Mouse (Mus musculus): Measurements from ENCODE around the gene 9530077C05Rik. TPM values are rescaled to one million over a fixed set of nuclear protein-coding genes. Genes with fewer than 3 reads are reported as not detected.

The 9530077C05Rik gene
- polyA plus RNA-seq, 3 experiments from 2014 or later: 1.4 to 2.3 (median 1.6) TPM

DNA sequence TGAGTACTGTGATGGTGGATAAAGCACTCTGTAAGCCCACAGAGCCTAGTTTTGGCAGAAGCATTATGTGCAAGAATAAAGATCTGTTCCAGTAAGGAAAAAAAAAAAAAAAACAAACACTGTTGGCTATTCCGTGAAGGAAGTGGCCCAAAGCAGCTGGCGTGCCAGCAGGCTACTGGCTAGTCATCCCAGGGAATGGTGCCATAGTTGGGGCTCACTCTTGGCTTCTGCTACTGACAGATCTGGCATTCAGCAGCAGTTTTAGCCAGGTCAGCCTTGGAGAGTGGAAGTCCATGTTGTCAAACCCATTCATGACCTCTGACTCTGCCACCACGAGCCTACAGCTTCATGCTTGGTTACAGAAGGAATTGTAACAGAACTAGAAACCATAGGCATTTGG lies 50.6 kb downstream of the 9530077C05Rik start:
- no peak for ATAC-seq

- no peak for ATAC-seq
Observed at GRCm38 (mm10) chr9:22466212-22466611, 54.9 kb downstream of the 9530077C05Rik start.

- ATAC-seq: peak; percentile 60
Observed at GRCm38 (mm10) chr9:22467371-22468169, 56.3 kb downstream of the 9530077C05Rik start.

DNA sequence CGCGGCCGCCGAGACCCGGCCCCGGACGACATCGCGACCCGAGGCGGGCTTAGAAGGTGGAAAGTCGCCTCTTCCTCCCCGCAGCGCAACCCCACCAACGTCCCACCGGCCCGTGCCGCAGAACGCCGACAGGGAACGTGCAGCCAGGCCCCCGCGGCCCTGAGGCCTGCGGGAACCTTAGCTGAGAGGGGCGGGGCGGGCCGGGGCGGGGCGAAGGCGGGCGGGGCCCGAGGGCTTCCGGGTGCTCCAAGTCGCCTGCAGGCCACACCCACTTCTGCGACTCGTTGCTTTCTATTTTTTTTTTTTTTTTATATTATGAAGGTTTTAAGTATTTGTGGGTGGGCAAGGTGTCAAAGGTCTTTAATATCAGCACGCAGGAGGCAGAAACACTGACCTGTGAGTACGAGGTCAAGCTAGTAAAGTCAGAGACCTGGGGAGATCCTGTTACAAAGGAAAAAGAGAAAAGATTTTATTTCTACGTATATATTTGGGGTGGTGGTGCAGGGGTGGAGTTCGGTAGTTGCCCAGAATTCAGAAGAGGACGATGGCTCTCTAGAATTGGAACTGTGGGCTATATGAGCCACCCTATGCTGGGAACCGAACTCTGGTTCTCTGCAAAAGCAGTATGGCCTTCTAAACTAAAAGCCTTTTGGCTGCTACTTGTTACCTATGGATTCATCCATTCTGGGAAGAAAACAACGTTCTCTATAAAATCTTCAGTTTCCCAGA lies 57.0 kb downstream of the 9530077C05Rik start:
- peak; percentile 82 for ATAC-seq

DNA sequence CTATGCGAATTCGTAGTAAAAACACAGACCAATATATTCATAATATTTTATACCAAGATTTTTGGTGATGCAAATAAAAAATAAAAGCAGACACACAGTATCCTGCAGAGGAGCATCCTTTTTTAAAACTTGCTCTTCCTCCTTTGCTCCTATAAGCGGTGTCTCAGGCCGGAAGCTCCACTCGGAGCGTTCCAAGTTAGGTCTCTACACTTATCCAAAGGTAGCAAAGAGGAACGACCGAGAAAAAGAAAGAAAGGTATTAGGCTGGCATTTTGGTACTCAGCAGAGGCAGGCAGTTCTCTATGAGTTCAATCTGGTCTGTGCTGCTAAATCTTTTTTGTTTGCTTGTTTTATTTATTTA lies 57.6 kb downstream of the 9530077C05Rik start:
- no peak for ATAC-seq

DNA sequence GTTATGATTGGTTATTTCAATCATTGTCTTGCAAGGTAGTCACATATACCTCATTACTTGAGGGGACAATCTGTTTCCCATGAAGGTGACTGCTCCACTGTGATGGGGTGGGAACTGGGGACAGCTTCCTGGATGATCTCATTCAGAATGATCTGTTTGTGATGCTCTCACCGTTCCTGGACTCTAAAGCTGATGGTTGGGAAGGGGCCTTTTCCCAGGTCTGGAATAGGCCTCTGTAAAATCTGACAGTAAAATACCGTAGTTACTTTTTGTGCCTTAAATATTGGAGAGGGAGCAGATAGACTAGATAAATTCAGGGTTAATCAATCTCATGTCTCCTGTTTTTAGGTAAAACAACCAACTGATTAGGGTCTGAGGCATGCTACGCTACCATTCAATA lies 58.3 kb downstream of the 9530077C05Rik start, which contains the start of gene Rp9:
Gene Rp9, minus strand, starts transcription at position 101 of the 400 bp plus-strand sequence.
- ATAC-seq: no peak

DNA sequence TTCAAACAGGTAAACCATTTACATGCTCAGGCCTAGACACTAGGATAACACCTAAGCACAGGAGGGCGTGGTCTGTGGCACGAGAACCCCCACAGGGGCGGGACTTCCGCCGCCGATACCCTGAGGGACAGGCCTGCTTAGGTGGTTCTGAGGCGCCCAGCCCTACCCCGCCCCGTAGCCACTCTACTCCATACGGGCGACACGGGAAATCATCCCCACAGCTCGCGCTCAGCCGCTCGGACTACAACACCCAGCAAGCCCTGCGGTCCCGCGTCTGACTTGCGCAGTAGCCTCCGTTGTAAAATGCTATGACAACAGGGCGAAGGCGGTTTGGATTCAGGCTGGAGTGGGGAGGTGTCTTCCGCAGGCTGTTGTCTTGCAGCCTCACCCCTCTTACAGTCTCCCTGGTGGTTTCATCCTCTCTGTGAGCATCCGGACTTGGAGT lies 64.1 kb downstream of the 9530077C05Rik start, which contains the start of gene Bbs9:
Gene Bbs9, plus strand, starts transcription at position 292 of the 445 bp plus-strand sequence.
- peak; percentile 96 for ATAC-seq

DNA sequence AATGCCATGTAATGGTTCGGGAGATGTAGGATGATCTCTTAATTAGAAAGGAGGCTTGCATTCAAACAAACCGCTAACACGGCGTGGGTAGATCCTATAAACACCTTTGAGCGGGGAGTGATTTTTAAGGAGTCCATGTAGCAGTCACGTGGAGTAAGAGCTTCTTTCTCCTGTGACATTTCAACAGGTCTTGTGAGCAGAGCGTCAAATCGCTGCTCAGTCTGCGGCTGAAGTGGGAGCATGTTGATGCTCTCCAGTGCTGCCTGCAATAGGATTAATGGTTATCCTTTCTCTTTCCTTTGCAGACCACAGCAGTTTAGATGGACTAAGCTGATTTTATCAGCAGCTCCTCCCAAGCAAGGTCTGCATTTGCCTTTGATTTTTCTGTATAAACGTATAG lies 65.0 kb downstream of the 9530077C05Rik start:
- ATAC-seq: no peak

DNA sequence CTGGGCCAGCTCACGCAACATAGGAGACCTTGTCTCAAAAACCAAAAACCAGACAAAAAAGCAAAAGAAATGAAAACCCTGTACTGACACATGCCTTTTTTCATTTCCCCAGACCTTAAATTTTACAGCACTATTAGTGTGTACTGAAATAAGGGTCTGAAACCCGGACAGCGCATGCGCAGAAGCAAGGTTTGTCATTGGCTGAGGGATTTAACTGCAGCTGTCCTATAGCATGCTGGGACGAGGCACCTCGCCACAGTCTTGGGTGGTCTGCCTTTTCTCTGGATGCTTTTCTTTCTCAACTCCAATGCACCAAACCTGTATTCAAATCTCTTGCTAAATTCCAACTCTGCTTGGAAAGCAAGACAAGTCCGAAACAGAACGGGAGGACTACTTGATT lies 67.6 kb downstream of the 9530077C05Rik start:
- ATAC-seq: no peak

GRCm38 (mm10) chr9:22483866-22484561 lies 72.7 kb downstream of the 9530077C05Rik start:
- no peak for ATAC-seq

- no peak for ATAC-seq
Observed at GRCm38 (mm10) chr9:22484562-22485308, 73.4 kb downstream of the 9530077C05Rik start.

DNA sequence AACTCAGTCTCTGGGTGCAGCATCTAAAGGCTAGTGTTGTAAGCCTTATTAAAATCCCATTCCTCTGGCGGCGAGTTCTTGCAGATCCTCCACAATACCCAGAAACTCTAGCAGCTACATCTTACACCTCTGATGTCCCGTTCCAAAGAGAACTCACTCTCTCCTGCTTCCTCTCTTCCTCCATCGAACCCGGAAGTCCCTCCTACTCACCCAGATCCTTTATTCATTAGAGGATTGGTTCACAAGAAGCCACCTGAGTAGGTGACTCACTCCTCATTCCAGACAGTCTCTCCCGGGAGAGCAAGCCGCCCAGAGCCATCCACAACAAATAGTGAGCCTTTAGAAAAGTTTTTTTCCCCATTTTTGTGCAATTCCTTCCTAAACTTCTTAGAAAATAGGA lies 74.9 kb downstream of the 9530077C05Rik start:
- no peak for ATAC-seq

DNA sequence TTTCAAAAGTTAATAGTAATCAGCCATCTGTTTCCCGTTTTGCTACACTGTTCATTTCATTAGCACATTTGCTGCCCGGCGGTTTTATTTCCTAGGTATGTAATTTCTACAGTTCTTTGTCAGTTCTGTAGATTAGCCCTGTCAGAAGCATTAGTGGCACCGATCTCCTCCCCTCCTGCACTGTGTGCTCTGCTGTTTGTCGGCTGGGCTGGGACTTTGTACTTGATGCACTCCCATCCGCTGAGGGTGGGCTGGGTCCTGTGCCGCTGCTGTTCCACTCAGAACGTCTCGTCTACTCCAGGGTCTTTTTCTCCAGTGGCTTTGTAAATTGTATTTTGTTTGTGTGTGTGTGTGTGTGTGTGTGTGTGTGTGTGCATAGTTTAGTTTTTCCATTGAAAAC lies 77.7 kb downstream of the 9530077C05Rik start:
- ATAC-seq: no peak

Other genes with a start within 250 kb of the 9530077C05Rik start
- not detected for gene Zfp872, start 223.4 kb upstream of the 9530077C05Rik start, polyA plus RNA-seq (2017; shearing (Covaris generic))
- 10 to 100 TPM; 39.0 to 42.2 (median 40.6) TPM for gene Zfp809, start 185.8 kb upstream of the 9530077C05Rik start, polyA plus RNA-seq (2017; shearing (Covaris generic))
- gene Zfp599, start 151.6 kb upstream of the 9530077C05Rik start, polyA plus RNA-seq (2017; shearing (Covaris generic)): 1 to 10 TPM; 5.2 to 8.8 (median 7.8) TPM
- gene Zfp810, start 103.9 kb upstream of the 9530077C05Rik start, polyA plus RNA-seq (2017; shearing (Covaris generic)): 10 to 100 TPM; 10.7 to 21.5 (median 17.5) TPM
- 10 to 100 TPM in 1 of 3 experiments, 1 to 10 TPM in 1, under 1 TPM in 1; 0.87 to 12.0 (median 1.3) TPM for gene Anln, start 22.3 kb upstream of the 9530077C05Rik start, polyA plus RNA-seq (2017; shearing (Covaris generic))
- gene Gm17545, start 42.8 kb downstream of the 9530077C05Rik start, polyA plus RNA-seq (2017; shearing (Covaris generic)): not detected
- gene Rp9, start 58.2 kb downstream of the 9530077C05Rik start, polyA plus RNA-seq (2017; shearing (Covaris generic)): 10 to 100 TPM; 19.6 to 37.9 (median 37.9) TPM
- gene Bbs9, start 64.2 kb downstream of the 9530077C05Rik start, polyA plus RNA-seq (2017; shearing (Covaris generic)): 10 to 100 TPM in 2 of 3 experiments, 1 to 10 TPM in 1; 9.0 to 16.0 (median 12.0) TPM

Measured in inflammation-experienced regulatory T-cells, adult 6 months (primary cell).